Mouse (Mus musculus) G1E (cell line): ENCODE data around the gene Nphp1. TPM values are rescaled to one million over a fixed set of nuclear protein-coding genes. Genes with fewer than 3 reads are reported as not detected.

ENCODE experiments used
- ATAC-seq: 2 replicates; pipeline ENCODE4 v1.8.0; 2016; ENCODE audit warnings: mild to moderate bottlenecking; ENCODE audit not compliant: insufficient number of reproducible peaks, poor library complexity, low FRiP score, severe bottlenecking; ENCODE audit errors: extremely low read depth
- DNase-seq: peaks from one replicate; pipeline ENCODE4 v3.0.0; 2012; ENCODE audit warnings: low spot score
- H3K27me3 ChIP-seq: 2 replicates; pipeline ENCODE4 v1.6.1; 2012; ENCODE audit warnings: mild to moderate bottlenecking, low read length, inconsistent platforms; ENCODE audit not compliant: insufficient read depth
- H3K36me3 ChIP-seq: replicated peaks from 2 replicates; pipeline ENCODE3; 2012; ENCODE audit warnings: mild to moderate bottlenecking, inconsistent platforms
- H3K4me1 ChIP-seq: 2 replicates; pipeline ENCODE4 v1.6.1; 2012; ENCODE audit warnings: low read depth, low read length, inconsistent platforms, mixed read lengths; ENCODE audit not compliant: insufficient read depth
- H3K4me3 ChIP-seq: 2 replicates; pipeline ENCODE4 v1.5.1; 2012; ENCODE audit warnings: low read depth, mild to moderate bottlenecking, inconsistent platforms, low read length, moderate library complexity, mixed read lengths
- H3K9me3 ChIP-seq: replicated peaks from 2 replicates; pipeline ENCODE4 v1.6.1; 2012; ENCODE audit warnings: inconsistent platforms
- CTCF ChIP-seq: IDR thresholded peaks from 2 replicates; pipeline ENCODE4 v1.5.1; 2012; ENCODE audit warnings: low read depth, low read length, inconsistent platforms, mixed read lengths
- GATA1 ChIP-seq: IDR thresholded peaks from 2 replicates; pipeline ENCODE4 v1.6.1; 2012; ENCODE audit warnings: borderline replicate concordance, low read length, inconsistent platforms, mixed read lengths
- GATA2 ChIP-seq: IDR thresholded peaks from 2 replicates; pipeline ENCODE4 v1.6.1; 2012; ENCODE audit warnings: low read depth, low read length, inconsistent platforms, borderline replicate concordance
- POLR2AphosphoS5 ChIP-seq: IDR thresholded peaks from 2 replicates; pipeline ENCODE4 v1.6.1; 2012; ENCODE audit warnings: low read depth, low read length, inconsistent platforms; ENCODE audit not compliant: insufficient replicate concordance
- TAL1 ChIP-seq: conservative IDR thresholded peaks from 2 replicates; pipeline ENCODE4 v1.6.1; 2012; ENCODE audit warnings: low read depth, low read length, inconsistent platforms, mixed read lengths
- polyA plus RNA-seq: library from polyadenylated mRNA; stranded (reverse); fragments of >175 nt; gene quantifications from 2 replicates; pipeline ENCODE4 v1.2.3, GENCODE M21; 2012
- total RNA-seq, 2 experiments: library from RNA; stranded (forward) in 1 of 2; stranded (reverse) in 1 of 2; fragments of 200-1000 nt in 1 of 2; fragments of >200 nt in 1 of 2; fragmentation: Nextera tagmentation in 1 of 2; gene quantifications; 2 replicates each; pipeline ENCODE4 v1.2.3; 2014 to 2017

The Nphp1 gene
- total and polyA plus RNA-seq, 3 experiments, result 5.5 to 11.0 (median 9.3) TPM

DNA sequence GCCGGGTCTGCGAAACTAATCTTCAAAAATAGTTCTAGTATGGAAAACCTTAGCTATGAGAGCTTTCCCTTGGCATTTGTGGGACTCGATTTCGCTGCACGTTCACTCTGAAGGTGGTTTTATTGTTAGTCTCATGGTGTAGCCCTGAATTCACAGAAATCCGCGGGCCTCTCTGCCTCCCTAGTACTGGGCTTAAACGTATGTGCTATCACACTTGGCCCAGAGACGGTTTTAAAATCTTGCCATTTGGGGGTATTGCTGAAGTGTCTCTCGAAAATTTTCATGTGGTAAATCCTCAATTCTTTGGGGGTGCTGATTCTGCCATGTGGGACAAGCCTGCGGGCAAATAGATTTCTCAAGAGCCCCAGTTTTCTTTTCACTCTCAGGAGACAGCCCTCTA, 441 bp upstream of the Nphp1 start:
- H3K4me1 ChIP-seq, result peaks cover 32% of the 10 kb centered on the region
- DNase-seq, result no peak
- peak overlapping the region; percentile 75 for H3K4me3 ChIP-seq
- no peak for ATAC-seq
- no peaks in the 10 kb centered on the region for H3K9me3 ChIP-seq
- peaks cover 8% of the 10 kb centered on the region for H3K36me3 ChIP-seq
- TF ChIP-seq TAL1, result no peak
- TF ChIP-seq GATA1, result no peak
- no peak for TF ChIP-seq POLR2AphosphoS5
- TF ChIP-seq CTCF, result no peak
- TF ChIP-seq GATA2, result no peak
- no peaks in the 10 kb centered on the region for H3K27me3 ChIP-seq

GRCm38 (mm10) chr2:127787226-127787625, 1.5 kb downstream of the Nphp1 start:
- H3K4me3 ChIP-seq, result no peak overlapping the region
- H3K27me3 ChIP-seq, result no peaks in the 10 kb centered on the region
- no peak for DNase-seq
- H3K36me3 ChIP-seq, result peaks cover 8% of the 10 kb centered on the region
- peaks cover 32% of the 10 kb centered on the region for H3K4me1 ChIP-seq
- ATAC-seq, result no peak
- no peak for TF ChIP-seq TAL1
- H3K9me3 ChIP-seq, result no peaks in the 10 kb centered on the region

DNA sequence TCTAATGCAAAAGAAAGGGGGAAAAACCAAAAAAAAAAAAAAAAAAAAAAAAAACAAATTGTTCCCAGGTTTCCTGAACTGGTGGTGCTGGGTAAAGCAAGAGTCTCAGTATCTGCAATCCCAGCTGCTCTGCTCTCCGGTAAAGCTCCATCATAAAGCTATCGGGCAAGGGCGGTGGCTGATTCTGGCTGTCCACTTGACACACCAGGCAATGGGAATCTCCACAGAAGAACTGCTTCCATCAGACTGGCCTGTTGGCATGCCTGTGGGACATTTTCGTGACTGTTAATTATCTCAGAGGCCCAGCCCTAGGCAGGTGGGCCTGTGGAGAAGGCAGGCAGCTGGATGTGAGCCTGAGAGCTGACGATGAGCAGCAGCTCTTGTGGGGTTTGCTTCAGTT, 10.2 kb downstream of the Nphp1 start:
- Histone ChIP-seq H3K9me3 (no peaks in the 10 kb centered on the region), H3K4me1 (peaks cover 8% of the 10 kb centered on the region), H3K36me3 (peaks cover 18% of the 10 kb centered on the region), H3K4me3 (no peak overlapping the region), H3K27me3 (no peaks in the 10 kb centered on the region)
- DNase-seq (no peak), ATAC-seq (no peak)
- TF ChIP-seq GATA1 (no peak), CTCF (no peak), GATA2 (no peak), POLR2AphosphoS5 (no peak), TAL1 (no peak)

GRCm38 (mm10) chr2:127775013-127775412, 13.7 kb downstream of the Nphp1 start:
- Histone ChIP-seq H3K36me3 (peaks cover 33% of the 10 kb centered on the region), H3K9me3 (no peaks in the 10 kb centered on the region), H3K27me3 (no peaks in the 10 kb centered on the region), H3K4me1 (peaks cover 8% of the 10 kb centered on the region), H3K4me3 (no peak overlapping the region)
- DNase-seq, result no peak
- no peak for ATAC-seq
- no peak for TF ChIP-seq CTCF
- no peak for TF ChIP-seq GATA2
- no peak for TF ChIP-seq TAL1
- TF ChIP-seq GATA1, result no peak
- TF ChIP-seq POLR2AphosphoS5, result no peak

GRCm38 (mm10) chr2:127774578-127774941, 14.1 kb downstream of the Nphp1 start:
- H3K4me3 ChIP-seq, result no peak overlapping the region
- no peaks in the 10 kb centered on the region for H3K27me3 ChIP-seq
- H3K36me3 ChIP-seq, result peaks cover 36% of the 10 kb centered on the region
- TF ChIP-seq GATA2, result no peak
- TF ChIP-seq CTCF, result no peak
- no peak for TF ChIP-seq TAL1
- no peak for TF ChIP-seq GATA1
- no peak for TF ChIP-seq POLR2AphosphoS5
- ATAC-seq (no peak), DNase-seq (no peak)
- no peaks in the 10 kb centered on the region for H3K9me3 ChIP-seq
- peaks cover 8% of the 10 kb centered on the region for H3K4me1 ChIP-seq

- no peak overlapping the region; the same call in 1 of the 2 replicates for H3K4me3 ChIP-seq
- TF ChIP-seq TAL1, result no peak
- no peak for TF ChIP-seq GATA2
- no peak for TF ChIP-seq CTCF
- peaks cover 39% of the 10 kb centered on the region for H3K36me3 ChIP-seq
- DNase-seq, result no peak
- ATAC-seq, result no peak
- H3K9me3 ChIP-seq, result no peaks in the 10 kb centered on the region
- H3K27me3 ChIP-seq, result no peaks in the 10 kb centered on the region
- peaks cover 8% of the 10 kb centered on the region for H3K4me1 ChIP-seq
Observed at GRCm38 (mm10) chr2:127773938-127774577, 14.6 kb downstream of the Nphp1 start.

- H3K9me3 ChIP-seq, result no peaks in the 10 kb centered on the region
- peaks cover 5% of the 10 kb centered on the region; the same call in 1 of the 2 replicates for H3K4me1 ChIP-seq
- ATAC-seq, result no peak
- no peaks in the 10 kb centered on the region for H3K27me3 ChIP-seq
- TF ChIP-seq POLR2AphosphoS5, result no peak
- TF ChIP-seq GATA1, result no peak
- TF ChIP-seq TAL1, result no peak
- no peak for TF ChIP-seq GATA2
- no peak for TF ChIP-seq CTCF
- H3K36me3 ChIP-seq, result peaks cover 8% of the 10 kb centered on the region
- no peak for DNase-seq
- H3K4me3 ChIP-seq, result no peak overlapping the region
Observed at GRCm38 (mm10) chr2:127761587-127761986, 27.1 kb downstream of the Nphp1 start.
